Mouse (Mus musculus): ENCODE measurements at regions not wholly inside any gene's neighbourhood (a gene's known extent, or its start where the extent isn't known, plus 50 kb on each side); places are given as distances from the start of the nearest gene placed in this dataset.

- DNase-seq, result no peak
Measured at GRCm38 (mm10) chr7:136825647-136826046, 68.8 kb upstream of the Mgmt start.

- DNase-seq, result no peak
Measured at GRCm38 (mm10) chr7:136829621-136830313, 64.6 kb upstream of the Mgmt start.

- no peak for DNase-seq
Measured at GRCm38 (mm10) chr7:136832419-136832818, 62.0 kb upstream of the Mgmt start.

GRCm38 (mm10) chr7:136838971-136839370 lies 55.4 kb upstream of the Mgmt start:
- no peak for DNase-seq

- no peak for DNase-seq
Measured at GRCm38 (mm10) chr7:136840224-136840623, 54.2 kb upstream of the Mgmt start.

- no peak for DNase-seq
Measured at GRCm38 (mm10) chr7:136842751-136843150, 51.7 kb upstream of the Mgmt start.

GRCm38 (mm10) chr7:136844282-136844681 lies 50.1 kb upstream of the Mgmt start:
- no peak for DNase-seq

All from liver (tissue).